Mouse (Mus musculus): ENCODE data around the gene Umad1. TPM values are rescaled to one million over a fixed set of nuclear protein-coding genes. Genes with fewer than 3 reads are reported as not detected.

Gene Umad1
- polyA plus RNA-seq, 1 experiment from 2014 or later, result 43.1 TPM

- Histone ChIP-seq H3K4me2 (no peak overlapping the region), H3K9me3 (no peaks in the 10 kb centered on the region), H3K4me3 (no peak overlapping the region), H3K27ac (replicated peaks) (no peak overlapping the region), H3K36me3 (no peaks in the 10 kb centered on the region), H3K27me3 (no peaks in the 10 kb centered on the region), H3K9ac (no peak overlapping the region), H3K4me1 (replicated peaks) (no peaks in the 10 kb centered on the region)
- 83% methylated on average over 5 of the region's 5 CpGs for WGBS
- ATAC-seq (ENCODE audit: low read depth), result no peak
Observed at GRCm38 (mm10) chr6:8472915-8473314, 213.8 kb downstream of the Umad1 start.

DNA sequence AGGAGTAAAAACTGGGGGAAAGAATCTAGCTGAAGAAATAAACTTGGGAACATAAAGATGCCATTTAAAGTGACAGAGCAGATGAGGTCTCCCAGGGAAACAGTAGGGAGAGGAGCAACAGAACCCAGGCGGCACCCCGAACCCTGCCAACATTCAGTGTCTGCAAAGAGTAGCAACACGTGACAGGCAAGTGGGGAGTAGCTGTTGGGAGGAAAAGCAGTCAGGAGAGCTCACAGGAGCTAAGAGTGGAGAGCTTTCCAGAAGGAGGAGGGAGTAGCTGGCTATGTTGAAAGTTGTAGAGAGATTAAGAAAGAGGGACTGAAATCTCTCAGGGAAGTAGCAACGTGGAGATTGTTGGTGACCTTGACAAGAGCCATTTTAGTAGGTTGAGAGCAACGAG lies 214.4 kb downstream of the Umad1 start:
- no peak overlapping the region for H3K4me3 ChIP-seq
- no peak overlapping the region for H3K27ac ChIP-seq (replicated peaks)
- WGBS, result 71% methylated on average over 5 of the region's 5 CpGs

GRCm38 (mm10) chr6:8474316-8474715 lies 215.2 kb downstream of the Umad1 start:
- Histone ChIP-seq H3K27me3 (no peaks in the 10 kb centered on the region), H3K36me3 (no peaks in the 10 kb centered on the region), H3K4me2 (no peak overlapping the region), H3K4me1 (replicated peaks) (no peaks in the 10 kb centered on the region), H3K4me3 (no peak overlapping the region), H3K27ac (replicated peaks) (no peak overlapping the region), H3K9me3 (no peaks in the 10 kb centered on the region), H3K9ac (no peak overlapping the region)
- no peak for ATAC-seq (ENCODE audit: low read depth)
- 80% methylated on average over 3 of the region's 3 CpGs for WGBS

More for the DNA sequence above, 214.4 kb downstream of the Umad1 start:
- no peaks in the 10 kb centered on the region for H3K36me3 ChIP-seq
- H3K9me3 ChIP-seq, result no peaks in the 10 kb centered on the region
- H3K27me3 ChIP-seq, result no peaks in the 10 kb centered on the region
- H3K4me2 ChIP-seq, result no peak overlapping the region
- no peak overlapping the region for H3K9ac ChIP-seq
- no peak for ATAC-seq (ENCODE audit: low read depth)
- H3K4me1 ChIP-seq (replicated peaks), result no peaks in the 10 kb centered on the region

- ATAC-seq (ENCODE audit: low read depth), result no peak
- no peak overlapping the region for H3K4me2 ChIP-seq
- no peaks in the 10 kb centered on the region for H3K9me3 ChIP-seq
- no peaks in the 10 kb centered on the region for H3K4me1 ChIP-seq (replicated peaks)
- no peaks in the 10 kb centered on the region for H3K27me3 ChIP-seq
- WGBS, result 92% methylated on average over 4 of the region's 4 CpGs
- no peak overlapping the region for H3K9ac ChIP-seq
- H3K36me3 ChIP-seq, result no peaks in the 10 kb centered on the region
- no peak overlapping the region for H3K4me3 ChIP-seq
- H3K27ac ChIP-seq (replicated peaks), result no peak overlapping the region
Observed at GRCm38 (mm10) chr6:8474820-8475219, 215.7 kb downstream of the Umad1 start.

- ATAC-seq (ENCODE audit: low read depth), result no peak
- Histone ChIP-seq H3K9me3 (no peaks in the 10 kb centered on the region), H3K9ac (no peak overlapping the region), H3K4me2 (no peak overlapping the region), H3K27ac (replicated peaks) (no peak overlapping the region), H3K4me1 (replicated peaks) (no peaks in the 10 kb centered on the region), H3K4me3 (no peak overlapping the region), H3K36me3 (no peaks in the 10 kb centered on the region), H3K27me3 (no peaks in the 10 kb centered on the region)
- WGBS, result 52% methylated on average over 1 of the region's 1 CpGs
Observed at GRCm38 (mm10) chr6:8479176-8479575, 220.1 kb downstream of the Umad1 start.

- H3K4me3 ChIP-seq, result no peak overlapping the region
- H3K4me2 ChIP-seq, result no peak overlapping the region
- no peak overlapping the region for H3K27ac ChIP-seq (replicated peaks)
- no peak overlapping the region for H3K9ac ChIP-seq
- H3K4me1 ChIP-seq (replicated peaks), result peaks cover 12% of the 10 kb centered on the region; the same call in 1 of the 2 replicates
- no peaks in the 10 kb centered on the region for H3K9me3 ChIP-seq
- no peaks in the 10 kb centered on the region for H3K36me3 ChIP-seq
- H3K27me3 ChIP-seq, result no peaks in the 10 kb centered on the region
- WGBS, result 91% methylated on average over 17 of the region's 17 CpGs
- ATAC-seq (ENCODE audit: low read depth), result no peak
Observed at GRCm38 (mm10) chr6:8484437-8485275, 225.6 kb downstream of the Umad1 start.

DNA sequence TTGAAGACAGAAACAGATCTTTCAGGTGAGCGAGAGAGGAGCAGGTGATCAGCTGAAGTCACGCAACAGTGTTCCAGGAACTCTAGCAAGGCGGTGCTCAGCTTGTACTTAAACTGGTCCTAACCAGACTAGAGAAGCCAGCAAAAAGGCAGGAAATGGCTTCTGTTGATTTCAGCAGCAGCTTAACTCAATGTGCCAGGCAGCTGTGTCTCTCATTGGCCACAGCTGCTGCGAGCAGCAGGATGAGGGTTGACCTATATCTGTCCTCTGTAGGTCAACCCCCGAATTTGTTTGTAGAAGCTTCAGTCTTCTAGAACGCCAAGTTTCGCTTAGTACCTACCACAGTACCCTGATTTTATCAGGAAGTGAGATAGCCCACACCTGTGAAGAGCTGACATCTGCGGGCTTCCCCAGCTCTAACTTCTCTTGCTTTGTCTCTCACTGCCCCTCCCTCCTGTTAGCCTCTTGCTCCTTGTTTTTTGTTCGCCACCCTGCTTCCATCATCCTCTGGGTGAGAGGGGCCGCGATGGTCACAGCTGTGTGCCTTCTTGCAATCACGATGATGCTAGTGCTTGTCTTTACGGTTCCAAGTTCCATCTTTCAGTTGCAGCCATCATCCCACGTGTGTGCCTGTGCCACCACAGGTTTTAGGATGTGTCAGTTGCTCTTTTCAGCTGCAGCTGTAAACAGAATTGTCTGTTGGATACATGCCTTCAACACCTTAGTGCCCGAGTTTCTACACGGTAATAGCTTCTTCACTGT lies 226.5 kb downstream of the Umad1 start:
- ATAC-seq (ENCODE audit: low read depth), result no peak
- no peak overlapping the region for H3K4me2 ChIP-seq
- WGBS, result 85% methylated on average over 16 of the region's 16 CpGs

GRCm38 (mm10) chr6:8486391-8487043 lies 227.4 kb downstream of the Umad1 start:
- Histone ChIP-seq H3K9me3 (no peaks in the 10 kb centered on the region), H3K4me1 (replicated peaks) (peaks cover 12% of the 10 kb centered on the region; the same call in 1 of the 2 replicates), H3K27me3 (no peaks in the 10 kb centered on the region), H3K27ac (replicated peaks) (peak overlapping the region; percentile 14; the same call in 1 of the 2 replicates), H3K4me3 (no peak overlapping the region), H3K9ac (no peak overlapping the region), H3K4me2 (no peak overlapping the region), H3K36me3 (no peaks in the 10 kb centered on the region)
- 76% methylated on average over 17 of the region's 17 CpGs for WGBS
- ATAC-seq (ENCODE audit: low read depth), result no peak

More for the DNA sequence above, 226.5 kb downstream of the Umad1 start:
- Histone ChIP-seq H3K4me3 (no peak overlapping the region), H3K4me1 (replicated peaks) (peaks cover 12% of the 10 kb centered on the region; the same call in 1 of the 2 replicates), H3K36me3 (no peaks in the 10 kb centered on the region), H3K27me3 (no peaks in the 10 kb centered on the region), H3K9me3 (no peaks in the 10 kb centered on the region), H3K9ac (no peak overlapping the region), H3K27ac (replicated peaks) (no peak overlapping the region)

GRCm38 (mm10) chr6:8487044-8487853 lies 228.2 kb downstream of the Umad1 start:
- ATAC-seq (ENCODE audit: low read depth), result no peak
- peak overlapping the region; percentile 14; the same call in 1 of the 2 replicates for H3K27ac ChIP-seq (replicated peaks)
- H3K9ac ChIP-seq, result no peak overlapping the region
- no peaks in the 10 kb centered on the region for H3K27me3 ChIP-seq
- no peaks in the 10 kb centered on the region for H3K9me3 ChIP-seq
- no peak overlapping the region for H3K4me3 ChIP-seq
- H3K4me2 ChIP-seq, result no peak overlapping the region
- no peaks in the 10 kb centered on the region for H3K36me3 ChIP-seq
- H3K4me1 ChIP-seq (replicated peaks), result peaks cover 12% of the 10 kb centered on the region; the same call in 1 of the 2 replicates
- 70% methylated on average over 20 of the region's 20 CpGs for WGBS

DNA sequence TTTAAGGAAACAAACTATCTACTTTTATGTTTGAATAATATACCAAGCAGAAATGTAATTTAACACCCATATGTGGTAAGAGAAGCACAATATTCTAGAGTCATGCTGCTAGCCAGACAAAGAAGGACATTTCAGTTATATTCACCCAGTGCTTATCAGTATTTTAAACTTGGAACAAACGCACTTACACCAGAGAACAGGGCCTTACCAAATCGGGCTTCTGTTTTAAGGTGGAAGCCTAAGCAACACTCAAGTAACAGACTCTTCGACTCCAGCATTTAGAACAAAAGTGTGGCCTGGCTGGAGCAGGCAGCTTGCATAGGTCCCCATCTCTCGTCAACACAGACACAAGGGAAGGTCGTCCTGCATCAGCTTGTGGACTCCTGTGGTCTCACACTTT lies 229.2 kb downstream of the Umad1 start:
- ATAC-seq (ENCODE audit: low read depth), result no peak
- WGBS, result 70% methylated on average over 5 of the region's 5 CpGs
- no peak overlapping the region for H3K4me3 ChIP-seq
- no peaks in the 10 kb centered on the region for H3K9me3 ChIP-seq
- peaks cover 12% of the 10 kb centered on the region; the same call in 1 of the 2 replicates for H3K4me1 ChIP-seq (replicated peaks)
- H3K36me3 ChIP-seq, result no peaks in the 10 kb centered on the region
- no peak overlapping the region for H3K4me2 ChIP-seq
- no peaks in the 10 kb centered on the region for H3K27me3 ChIP-seq
- no peak overlapping the region for H3K9ac ChIP-seq
- no peak overlapping the region for H3K27ac ChIP-seq (replicated peaks)

DNA sequence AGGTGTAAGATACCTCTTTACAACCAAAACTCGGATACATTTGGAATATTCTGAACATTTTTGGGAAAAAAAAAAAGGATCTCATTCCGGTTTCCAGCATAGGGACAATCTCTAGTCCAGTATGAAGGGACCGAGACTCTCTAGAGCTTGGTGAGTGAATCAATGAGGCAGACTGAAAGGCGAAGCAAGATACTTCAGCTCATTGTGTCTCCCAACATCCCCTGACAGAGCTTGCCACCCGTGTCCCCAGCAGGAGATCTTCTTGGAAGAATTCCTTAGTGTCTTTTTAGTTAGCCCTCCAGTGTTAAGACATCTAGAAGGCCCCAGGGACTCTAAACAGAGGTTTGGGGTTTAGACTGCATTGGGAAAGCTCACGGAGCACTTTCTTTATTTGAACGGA lies 230.2 kb downstream of the Umad1 start:
- Histone ChIP-seq H3K27ac (replicated peaks) (no peak overlapping the region), H3K36me3 (no peaks in the 10 kb centered on the region), H3K4me3 (no peak overlapping the region), H3K27me3 (no peaks in the 10 kb centered on the region), H3K4me1 (replicated peaks) (peaks cover 12% of the 10 kb centered on the region; the same call in 1 of the 2 replicates), H3K9ac (no peak overlapping the region), H3K9me3 (no peaks in the 10 kb centered on the region), H3K4me2 (no peak overlapping the region)
- 76% methylated on average over 7 of the region's 7 CpGs for WGBS
- ATAC-seq (ENCODE audit: low read depth), result no peak

Data from neural tube, embryonic 13.5 days (tissue).